Mouse (Mus musculus) liver, embryonic 15.5 days (tissue): Measurements from ENCODE around the gene Sf3a1. TPM values are rescaled to one million over a fixed set of nuclear protein-coding genes. Genes with fewer than 3 reads are reported as not detected.
"Not testable (repeated sequence)": the region's sequence is repeated elsewhere in the genome, so short reads cannot be mapped to it uniquely, and the experiment has no call there.

ENCODE experiments used
- ATAC-seq: fragments of 200-750 bp; cut with Nextera tagmentation; 2 replicates; pipeline ENCODE4 v1.8.0; 2017; ENCODE audit warnings: moderate number of reproducible peaks, mild to moderate bottlenecking, moderate library complexity; ENCODE audit not compliant: insufficient read depth
- H3K27ac ChIP-seq: fragments of 300-500 bp; sonication (generic); replicated peaks from 2 replicates; pipeline ENCODE4 v1.5.1; 2015; ENCODE audit warnings: mild to moderate bottlenecking, inconsistent platforms
- H3K27me3 ChIP-seq: fragments of 300-500 bp; sonication (generic); 2 replicates; pipeline ENCODE4 v1.6.1; 2015; ENCODE audit warnings: mild to moderate bottlenecking, inconsistent platforms
- H3K36me3 ChIP-seq: fragments of 300-500 bp; sonication (generic); replicated peaks from 2 replicates; pipeline ENCODE4 v1.6.1; 2015; ENCODE audit warnings: moderate library complexity, mild to moderate bottlenecking, inconsistent platforms
- H3K4me1 ChIP-seq: fragments of 300-500 bp; sonication (generic); replicated peaks from 2 replicates; pipeline ENCODE4 v1.6.1; 2015; ENCODE audit warnings: inconsistent platforms
- H3K4me2 ChIP-seq: fragments of 300-500 bp; sonication (generic); 2 replicates; pipeline ENCODE4 v1.6.1; 2015; ENCODE audit warnings: moderate library complexity, mild to moderate bottlenecking, inconsistent platforms
- H3K4me3 ChIP-seq: fragments of 300-500 bp; sonication (generic); replicated peaks from 2 replicates; pipeline ENCODE4 v1.5.1; 2015; ENCODE audit warnings: mild to moderate bottlenecking, inconsistent platforms
- H3K9ac ChIP-seq: fragments of 300-500 bp; sonication (generic); 2 replicates; pipeline ENCODE4 v1.6.1; 2015; ENCODE audit warnings: moderate library complexity, mild to moderate bottlenecking, inconsistent platforms
- H3K9me3 ChIP-seq: fragments of 300-500 bp; sonication (generic); replicated peaks from 2 replicates; pipeline ENCODE4 v1.6.1; 2016; ENCODE audit warnings: inconsistent platforms
- WGBS: fragments of 180-500 bp; shearing (Covaris S2); methylation state at CpG from one replicate; pipeline ENCODE4 v1.1.7; 2015; ENCODE audit warnings: mixed read lengths; ENCODE audit not compliant: insufficient replicate concordance; 5-methylcytosine and 5-hydroxymethylcytosine counted together
- polyA plus RNA-seq: library from polyadenylated mRNA; unstranded; fragments of >200 nt; fragmentation: Nextera tagmentation; extraction: Ambion mirVana; gene quantifications from 2 replicates; pipeline ENCODE4 v1.2.1, GENCODE M21; 2015

The Sf3a1 gene
- polyA plus RNA-seq, 1 experiment from 2014 or later = 19.3 TPM

DNA sequence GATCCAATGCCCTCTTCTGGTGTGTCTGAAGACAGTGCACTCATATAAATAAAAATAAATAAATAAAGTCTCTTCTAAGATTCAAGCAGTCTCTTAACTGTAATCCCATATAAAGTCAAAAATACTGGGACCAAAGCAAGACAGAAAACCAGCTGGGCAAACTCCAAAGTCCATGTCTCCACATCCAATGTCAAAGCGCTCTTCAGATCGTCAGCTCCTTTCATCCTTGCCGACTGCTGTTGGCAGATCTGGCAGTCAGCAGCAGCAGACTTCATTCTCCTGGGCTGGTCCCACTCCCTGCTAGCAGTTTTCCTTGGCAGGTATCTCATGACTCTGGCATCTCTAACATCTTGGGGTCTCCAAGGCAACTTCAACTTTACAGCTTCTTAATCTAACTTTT lies 1.5 kb upstream of the Sf3a1 start:
- Histone ChIP-seq H3K4me1 (peaks cover 35% of the 10 kb centered on the region), H3K9ac (no peak overlapping the region), H3K36me3 (peaks cover 28% of the 10 kb centered on the region), H3K4me2 (no peak overlapping the region), H3K4me3 (no peak overlapping the region), H3K9me3 (no peaks in the 10 kb centered on the region), H3K27me3 (no peaks in the 10 kb centered on the region), H3K27ac (no peak overlapping the region)
- ATAC-seq = no peak
- 74% methylated on average over 3 of the region's 3 CpGs for WGBS

DNA sequence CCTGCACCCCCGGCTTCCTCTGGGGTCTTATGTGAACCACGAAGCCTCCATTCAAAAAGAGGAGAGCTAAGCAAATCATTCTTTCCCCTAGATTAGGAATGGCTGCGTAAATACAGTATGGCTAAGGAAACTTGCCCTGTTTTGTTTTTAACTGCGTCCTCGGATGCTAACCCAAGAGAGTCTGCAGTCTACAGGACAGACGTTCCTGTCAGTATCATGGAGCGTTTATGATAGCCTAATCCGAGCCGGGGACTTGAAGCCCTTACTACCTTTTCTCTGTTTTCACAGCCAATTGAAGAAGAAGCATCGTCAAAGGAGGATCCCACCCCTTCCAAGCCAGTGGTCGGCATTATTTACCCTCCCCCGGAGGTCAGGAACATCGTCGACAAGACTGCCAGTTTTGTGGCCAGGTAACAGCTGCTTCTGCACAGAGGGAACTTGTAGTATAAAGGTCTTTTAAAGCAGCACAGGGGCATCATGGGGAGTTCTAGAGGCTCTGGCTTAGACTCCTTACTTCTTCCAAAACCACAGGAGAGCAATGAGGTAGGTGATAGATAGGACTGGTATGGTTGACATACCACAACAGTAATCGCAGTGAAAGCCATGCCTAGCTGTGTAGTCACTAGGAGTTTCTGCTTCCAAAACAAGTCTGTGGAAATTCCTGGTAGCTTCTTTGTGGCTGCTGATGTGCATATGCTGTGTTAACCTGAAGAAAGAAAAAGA lies 769 bp downstream of the Sf3a1 start:
- no peaks in the 10 kb centered on the region for H3K9me3 ChIP-seq
- H3K4me3 ChIP-seq = peak overlapping the region; percentile 92
- 2% methylated on average over 15 of the region's 15 CpGs for WGBS
- ATAC-seq = peak; percentile 17; the same call in 1 of the 2 replicates
- H3K4me1 ChIP-seq = peaks cover 45% of the 10 kb centered on the region
- H3K27me3 ChIP-seq = no peaks in the 10 kb centered on the region
- peak overlapping the region; percentile 81 for H3K9ac ChIP-seq
- H3K27ac ChIP-seq = peak overlapping the region; percentile 84
- H3K4me2 ChIP-seq = peak overlapping the region; percentile 85
- peaks cover 50% of the 10 kb centered on the region for H3K36me3 ChIP-seq

DNA sequence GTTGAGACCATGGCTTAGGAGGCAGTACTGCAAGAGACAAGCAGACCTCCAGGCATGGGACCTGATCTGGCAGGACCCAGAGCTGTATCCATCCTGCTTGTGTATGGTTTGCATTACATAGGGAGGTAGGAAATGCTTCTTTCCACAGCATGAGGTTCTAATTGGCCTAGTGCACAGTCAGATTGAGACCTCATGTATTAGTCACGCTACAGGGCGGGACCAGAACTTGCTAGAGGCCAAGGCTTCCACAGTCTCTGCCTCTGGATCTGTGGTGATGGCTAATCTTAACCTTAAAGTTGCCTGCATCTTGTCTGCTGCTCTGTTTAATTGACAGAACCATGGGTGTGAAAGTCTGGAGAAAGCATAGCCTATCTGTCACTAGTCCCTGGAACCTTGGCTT lies 4.6 kb downstream of the Sf3a1 start:
- WGBS = 84% methylated on average over 2 of the region's 2 CpGs
- no peaks in the 10 kb centered on the region for H3K27me3 ChIP-seq
- H3K4me3 ChIP-seq = no peak overlapping the region
- peaks cover 44% of the 10 kb centered on the region for H3K4me1 ChIP-seq
- no peak overlapping the region for H3K4me2 ChIP-seq
- no peak for ATAC-seq
- H3K9me3 ChIP-seq = no peaks in the 10 kb centered on the region
- peaks cover 87% of the 10 kb centered on the region for H3K36me3 ChIP-seq
- no peak overlapping the region for H3K9ac ChIP-seq
- no peak overlapping the region for H3K27ac ChIP-seq

DNA sequence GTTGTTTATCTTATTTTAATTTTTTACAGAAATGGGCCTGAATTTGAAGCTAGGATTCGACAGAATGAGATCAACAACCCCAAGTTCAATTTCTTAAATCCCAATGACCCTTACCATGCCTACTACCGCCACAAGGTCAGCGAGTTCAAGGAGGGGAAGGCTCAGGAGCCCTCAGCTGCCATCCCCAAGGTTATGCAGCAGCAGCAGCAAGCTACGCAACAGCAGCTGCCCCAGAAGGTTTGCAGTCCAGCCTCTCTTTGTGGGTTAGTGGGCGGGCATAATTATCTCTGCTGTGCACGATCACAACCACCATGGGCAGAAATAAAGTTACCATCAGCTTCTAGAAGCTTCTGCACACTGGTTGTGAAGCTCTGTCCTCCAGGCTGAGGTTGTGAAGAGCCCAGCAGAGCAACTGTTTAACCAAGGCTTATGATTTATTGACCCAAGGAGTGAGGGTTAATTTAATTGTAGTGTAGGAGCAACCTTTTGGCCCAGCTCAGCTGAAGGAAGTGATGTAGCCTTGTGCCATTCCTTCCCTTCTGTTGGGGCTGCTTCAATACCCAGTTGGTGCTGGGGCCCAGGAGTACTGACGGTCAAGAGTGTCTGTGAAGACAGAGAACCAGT lies 6.4 kb downstream of the Sf3a1 start:
- no peak overlapping the region for H3K9ac ChIP-seq
- H3K9me3 ChIP-seq = no peaks in the 10 kb centered on the region
- WGBS = 69% methylated on average over 7 of the region's 7 CpGs
- no peaks in the 10 kb centered on the region for H3K27me3 ChIP-seq
- peaks cover 99% of the 10 kb centered on the region for H3K36me3 ChIP-seq
- no peak overlapping the region for H3K4me2 ChIP-seq
- no peak overlapping the region for H3K4me3 ChIP-seq
- no peak for ATAC-seq
- H3K27ac ChIP-seq = no peak overlapping the region
- H3K4me1 ChIP-seq = peaks cover 30% of the 10 kb centered on the region

DNA sequence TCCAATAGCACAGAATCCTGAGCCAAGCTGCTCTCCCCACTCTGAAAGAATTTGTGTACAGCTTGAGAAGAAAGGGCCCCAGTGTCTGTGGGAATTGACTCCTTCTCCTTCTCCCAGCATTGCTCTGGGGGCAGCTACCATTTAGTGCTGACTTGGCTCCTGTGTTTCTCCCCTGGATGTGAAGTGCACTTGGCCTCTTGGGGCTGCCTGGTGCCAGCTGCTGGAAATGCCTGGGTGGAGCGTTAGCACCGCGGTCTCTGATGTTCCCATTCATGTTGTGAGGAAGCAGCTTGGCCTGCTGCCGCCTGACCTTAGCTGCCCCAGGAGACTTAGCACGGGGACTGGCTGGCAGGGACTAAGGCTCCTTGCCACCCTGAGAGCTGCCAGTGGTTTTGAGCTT lies 14.4 kb downstream of the Sf3a1 start:
- 89% methylated on average over 5 of the region's 5 CpGs for WGBS
- H3K4me3 ChIP-seq = no peak overlapping the region
- H3K27me3 ChIP-seq = no peaks in the 10 kb centered on the region
- H3K27ac ChIP-seq = no peak overlapping the region
- no peak overlapping the region for H3K9ac ChIP-seq
- H3K4me1 ChIP-seq = no peaks in the 10 kb centered on the region
- peaks cover 100% of the 10 kb centered on the region for H3K36me3 ChIP-seq
- ATAC-seq = no peak
- H3K9me3 ChIP-seq = no peaks in the 10 kb centered on the region
- H3K4me2 ChIP-seq = no peak overlapping the region

DNA sequence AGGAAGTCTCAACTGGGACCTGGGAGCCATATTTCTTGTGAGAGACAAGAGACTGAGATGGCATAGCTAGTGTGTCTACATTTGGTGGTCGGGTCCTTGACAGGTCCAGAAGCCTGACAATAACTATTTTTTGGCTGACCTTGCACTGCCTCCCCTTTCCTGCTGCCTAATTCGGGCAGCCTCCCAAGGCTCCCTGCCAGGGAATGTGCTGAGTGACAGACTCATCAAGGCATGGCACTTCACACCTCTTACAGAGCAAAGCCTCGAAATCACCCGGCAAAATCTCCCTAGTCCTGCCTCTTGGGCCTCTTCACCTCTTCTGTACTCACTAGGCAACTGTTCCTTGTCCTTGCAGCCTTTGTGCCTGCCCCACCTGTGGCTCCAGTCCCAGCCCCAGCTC lies 17.6 kb downstream of the Sf3a1 start:
- no peaks in the 10 kb centered on the region for H3K9me3 ChIP-seq
- WGBS = 78% methylated on average over 4 of the region's 4 CpGs
- peaks cover 99% of the 10 kb centered on the region for H3K36me3 ChIP-seq
- H3K9ac ChIP-seq = no peak overlapping the region
- no peak overlapping the region for H3K27ac ChIP-seq
- H3K4me3 ChIP-seq = no peak overlapping the region
- no peak for ATAC-seq
- no peaks in the 10 kb centered on the region for H3K27me3 ChIP-seq
- no peaks in the 10 kb centered on the region for H3K4me1 ChIP-seq
- H3K4me2 ChIP-seq = no peak overlapping the region

DNA sequence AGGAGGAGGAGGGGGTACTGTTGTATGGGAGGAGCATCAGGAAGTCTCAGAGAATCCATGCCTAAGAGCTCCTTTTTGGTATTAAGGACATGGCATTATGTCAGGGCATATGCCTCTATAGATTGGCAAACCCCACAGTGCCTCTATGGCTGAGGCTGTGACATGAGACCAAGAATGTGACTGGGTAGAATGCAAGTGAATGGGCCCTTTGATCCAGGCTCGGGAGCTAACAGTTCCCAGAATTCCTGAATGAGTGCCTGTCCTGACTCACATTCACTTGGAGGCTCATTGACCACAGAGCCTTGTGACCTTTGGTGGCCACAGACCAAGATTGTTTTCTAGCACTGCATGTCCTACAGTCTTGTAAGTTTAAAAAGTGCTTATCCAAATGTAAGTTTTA lies 21.9 kb downstream of the Sf3a1 start:
- Histone ChIP-seq H3K9ac (no peak overlapping the region), H3K4me2 (no peak overlapping the region), H3K4me1 (peaks cover 6% of the 10 kb centered on the region), H3K9me3 (no peaks in the 10 kb centered on the region), H3K27me3 (no peaks in the 10 kb centered on the region), H3K27ac (no peak overlapping the region), H3K36me3 (peaks cover 62% of the 10 kb centered on the region), H3K4me3 (no peak overlapping the region)
- no peak for ATAC-seq
- 39% methylated on average over 1 of the region's 1 CpGs for WGBS

DNA sequence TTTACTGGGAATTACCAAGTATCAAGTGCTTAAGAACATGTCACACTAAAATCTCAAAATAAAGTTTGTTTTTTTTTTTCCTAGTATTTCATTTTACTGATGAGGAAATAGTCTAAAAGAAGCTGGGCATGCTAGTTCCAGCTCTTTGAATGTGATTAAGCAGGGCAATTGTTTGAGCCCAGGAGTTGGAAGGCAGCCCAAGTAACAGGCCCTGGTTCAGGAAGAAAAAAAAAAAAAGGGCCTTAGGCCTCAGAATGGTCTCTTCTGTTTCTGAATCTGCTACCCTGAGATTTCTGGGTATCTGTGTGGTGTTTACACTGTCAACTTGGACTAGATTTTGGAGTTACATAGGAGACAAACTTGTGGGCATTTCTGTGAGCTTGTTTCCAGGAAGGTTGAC lies 23.4 kb downstream of the Sf3a1 start:
- ATAC-seq = no peak
- peaks cover 20% of the 10 kb centered on the region for H3K4me1 ChIP-seq
- no peak overlapping the region for H3K27ac ChIP-seq
- H3K27me3 ChIP-seq = no peaks in the 10 kb centered on the region
- no peak overlapping the region for H3K4me3 ChIP-seq
- peaks cover 47% of the 10 kb centered on the region for H3K36me3 ChIP-seq
- no peaks in the 10 kb centered on the region for H3K9me3 ChIP-seq
- no peak overlapping the region for H3K9ac ChIP-seq
- no peak overlapping the region for H3K4me2 ChIP-seq

DNA sequence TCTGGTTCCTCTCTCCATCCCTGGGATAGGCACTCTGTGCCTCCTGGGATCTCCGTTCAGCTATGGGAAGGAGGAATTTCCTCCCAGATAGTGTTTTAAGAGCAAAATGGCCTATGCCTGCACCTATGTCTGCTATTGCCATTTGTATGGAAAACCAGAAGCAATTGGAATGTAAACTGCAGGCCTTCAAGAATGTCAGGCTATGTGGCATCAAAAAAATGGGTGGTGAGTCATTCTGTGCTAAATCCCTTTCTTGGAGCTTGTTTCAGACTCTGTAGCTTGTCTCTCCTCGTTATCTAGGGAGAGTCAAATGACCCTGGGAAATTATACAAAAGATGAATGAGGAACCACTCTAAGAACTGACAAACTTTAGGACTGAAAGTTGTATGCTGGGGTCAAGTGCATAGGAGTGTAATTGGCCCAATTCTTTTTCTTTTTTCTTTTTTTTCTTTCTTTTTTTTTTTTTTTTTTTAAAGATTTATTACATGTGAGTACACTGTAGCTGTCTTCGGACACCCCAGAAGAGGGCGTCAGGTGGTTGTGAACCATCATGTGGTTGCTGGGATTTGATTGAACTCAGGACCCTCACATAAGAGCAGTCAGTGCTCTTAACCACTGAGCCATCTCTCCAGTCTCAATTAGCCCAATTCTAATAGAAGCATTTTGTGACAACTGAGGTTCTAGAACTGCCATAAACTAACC lies 24.3 kb downstream of the Sf3a1 start:
- no peak for ATAC-seq
- Histone ChIP-seq H3K36me3 (peaks cover 39% of the 10 kb centered on the region), H3K4me2 (no peak overlapping the region), H3K9me3 (no peaks in the 10 kb centered on the region), H3K9ac (no peak overlapping the region), H3K27me3 (no peaks in the 10 kb centered on the region), H3K4me3 (no peak overlapping the region), H3K4me1 (peaks cover 21% of the 10 kb centered on the region), H3K27ac (no peak overlapping the region)
- WGBS = 65% methylated on average over 4 of the region's 4 CpGs

DNA sequence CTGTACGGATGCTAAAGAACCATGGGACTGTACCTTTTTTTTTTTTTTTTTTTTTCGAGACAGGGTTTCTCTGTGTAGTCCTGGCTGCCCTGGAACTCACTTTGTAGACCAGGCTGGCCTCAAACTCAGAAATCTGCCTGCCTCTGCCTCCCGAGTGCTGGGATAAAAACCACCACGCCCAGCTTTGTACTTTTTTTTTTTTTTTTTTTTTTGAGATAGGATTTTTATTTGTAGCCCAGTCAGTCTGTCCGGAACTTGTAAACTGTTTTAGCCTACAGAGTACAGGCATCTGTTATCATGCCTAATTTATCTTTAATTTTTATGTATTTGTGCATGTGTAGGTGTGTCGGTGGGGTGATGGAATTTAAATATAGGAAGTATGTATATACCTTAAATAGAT lies 25.3 kb downstream of the Sf3a1 start:
- Histone ChIP-seq H3K4me1 (peaks cover 27% of the 10 kb centered on the region), H3K36me3 (peaks cover 28% of the 10 kb centered on the region)
- H3K9me3 ChIP-seq, ATAC-seq, H3K4me2 ChIP-seq, H3K4me3 ChIP-seq, H3K27ac ChIP-seq, H3K9ac ChIP-seq, H3K27me3 ChIP-seq: not testable (repeated sequence)
- 72% methylated on average over 6 of the region's 6 CpGs for WGBS

DNA sequence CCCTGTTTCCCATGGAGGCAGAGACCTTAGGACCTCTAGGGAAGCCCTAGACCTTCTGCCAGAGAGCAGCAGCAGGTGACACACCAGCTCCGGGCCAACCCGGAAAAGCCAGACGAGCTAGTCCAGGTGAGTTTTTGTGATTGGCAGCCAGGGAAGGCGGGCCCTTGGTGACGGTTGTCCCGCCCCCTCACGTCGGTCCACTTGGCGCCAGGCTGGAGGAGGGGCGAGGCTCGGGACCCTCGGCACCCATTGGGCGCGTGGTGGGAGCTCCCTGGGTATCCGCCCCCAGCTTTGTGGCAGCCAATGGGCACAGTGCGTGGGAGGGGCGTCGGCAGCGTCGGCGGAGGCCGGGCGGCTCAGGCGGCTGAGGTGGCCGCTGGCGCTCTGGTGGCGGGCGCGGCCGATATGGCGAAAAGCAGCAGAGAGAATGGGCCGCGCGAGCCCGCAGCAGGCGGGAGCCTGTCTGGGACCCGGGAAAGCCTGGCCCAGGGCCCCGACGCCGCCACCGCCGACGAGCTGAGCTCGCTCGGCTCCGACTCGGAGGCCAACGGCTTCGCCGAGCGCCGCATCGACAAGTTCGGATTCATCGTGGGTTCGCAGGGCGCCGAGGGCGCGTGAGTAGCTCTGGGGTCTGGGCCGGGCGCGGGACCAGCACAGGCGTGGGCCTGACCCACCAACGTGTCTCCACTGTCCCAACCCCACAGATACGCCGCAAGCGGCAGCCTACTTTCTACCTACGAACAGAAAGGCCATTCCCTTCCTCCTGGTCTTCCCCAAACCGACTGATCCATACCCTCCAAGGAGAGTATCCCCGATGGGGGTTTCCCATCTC lies 26.6 kb downstream of the Sf3a1 start, which contains the start of gene Tbc1d10a:
Gene Tbc1d10a (plus strand): TSS at position 304 of the 832 bp plus-strand sequence.
- Histone ChIP-seq H3K4me1 (peaks cover 38% of the 10 kb centered on the region), H3K36me3 (peaks cover 16% of the 10 kb centered on the region), H3K27me3 (no peaks in the 10 kb centered on the region), H3K27ac (peak within 1 kb of the TSS; percentile 72), H3K4me2 (peak within 1 kb of the TSS; percentile 98), H3K4me3 (peak within 1 kb of the TSS; percentile 86), H3K9me3 (no peaks in the 10 kb centered on the region), H3K9ac (peak within 1 kb of the TSS; percentile 93)
- WGBS = under 1% methylated on average over 71 of the region's 71 CpGs
- peak; percentile 99 for ATAC-seq
